Mouse (Mus musculus) Muller cell, postnatal 12 days (primary cell): ENCODE results near the gene 1700037C18Rik.

Experiments
- DNase-seq: peaks from one replicate; pipeline ENCODE4 v3.0.0-alpha.2; 2015; ENCODE audit errors: inconsistent ontology term

The 1700037C18Rik gene

DNA sequence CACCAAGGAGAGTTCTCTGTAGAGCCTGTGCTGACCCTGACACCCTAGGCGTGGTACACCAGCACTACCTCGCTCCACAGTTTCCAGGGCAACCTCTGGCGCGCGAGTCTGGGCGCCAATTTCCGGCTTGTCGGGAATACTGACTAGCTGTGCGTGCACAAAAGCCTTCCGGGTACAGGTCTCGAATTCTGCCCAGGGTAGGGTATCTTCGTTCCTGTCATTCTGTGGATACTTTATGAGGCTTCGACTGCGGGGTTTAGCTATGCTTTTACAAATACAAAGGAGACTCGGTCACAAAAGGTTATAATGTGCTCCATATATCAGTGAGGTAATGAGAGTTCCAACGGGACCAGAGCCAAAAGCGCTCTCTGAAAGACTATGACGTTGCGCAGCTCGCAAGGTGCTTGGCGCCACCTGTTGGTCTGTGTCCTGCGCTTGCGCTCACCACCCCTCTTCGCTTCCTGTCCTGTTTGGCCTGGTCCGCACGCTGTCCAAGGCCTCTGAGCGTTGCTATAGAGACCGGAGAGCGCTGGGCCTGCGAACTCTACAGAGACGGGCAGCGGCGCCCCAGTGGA lies at the start of gene 1700037C18Rik, which contains the start of gene Cluap1:
Gene 1700037C18Rik, minus strand, starts transcription at position 153 of the 575 bp plus-strand sequence.
Gene Cluap1, plus strand, starts transcription at position 265 of the 575 bp plus-strand sequence.
- peak; percentile 92 for DNase-seq

- DNase-seq = peak; percentile 81
Measured at GRCm38 (mm10) chr16:3956369-3956768, 47.9 kb upstream of the 1700037C18Rik start.

DNA sequence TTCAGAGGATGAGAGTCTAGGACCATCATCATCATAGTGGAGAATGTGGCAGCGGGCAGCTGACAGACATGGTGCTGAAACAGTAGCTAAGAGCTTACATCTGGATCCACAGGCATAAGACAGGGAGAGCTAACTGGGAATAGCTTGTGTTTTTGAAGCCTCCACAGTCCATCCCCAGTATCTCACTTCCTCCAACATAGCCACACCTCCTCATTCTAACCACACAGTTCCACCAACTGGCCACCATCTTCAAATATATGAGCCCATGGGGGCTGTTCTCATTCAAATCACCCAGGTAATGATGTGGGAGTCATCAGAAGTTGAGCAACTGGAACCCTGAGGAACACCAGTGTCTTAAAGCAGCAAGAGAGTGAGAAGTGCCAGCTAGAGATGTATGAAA lies 42.7 kb upstream of the 1700037C18Rik start:
- no peak for DNase-seq

- DNase-seq = no peak
Measured at GRCm38 (mm10) chr16:3934701-3935100, 26.2 kb upstream of the 1700037C18Rik start.

DNA sequence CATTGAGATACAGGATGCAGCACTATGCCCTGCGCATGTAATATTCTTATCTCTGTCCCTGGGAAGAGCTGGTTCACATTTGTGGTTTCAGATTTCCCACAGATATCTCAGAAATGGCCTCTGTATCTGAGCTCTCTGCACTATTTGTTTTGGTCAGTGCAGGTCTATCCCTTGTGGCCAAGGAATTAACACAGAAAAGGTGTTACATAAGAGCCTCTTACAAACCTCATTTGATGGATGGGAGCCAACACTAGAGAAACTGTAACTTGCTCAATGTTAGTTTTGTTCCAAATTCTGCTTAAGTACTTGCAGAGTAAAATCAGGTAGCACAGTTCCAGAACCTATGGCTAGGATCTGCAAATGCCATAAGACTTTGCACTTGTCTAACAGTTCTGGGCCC lies 25.6 kb upstream of the 1700037C18Rik start:
- no peak for DNase-seq

DNA sequence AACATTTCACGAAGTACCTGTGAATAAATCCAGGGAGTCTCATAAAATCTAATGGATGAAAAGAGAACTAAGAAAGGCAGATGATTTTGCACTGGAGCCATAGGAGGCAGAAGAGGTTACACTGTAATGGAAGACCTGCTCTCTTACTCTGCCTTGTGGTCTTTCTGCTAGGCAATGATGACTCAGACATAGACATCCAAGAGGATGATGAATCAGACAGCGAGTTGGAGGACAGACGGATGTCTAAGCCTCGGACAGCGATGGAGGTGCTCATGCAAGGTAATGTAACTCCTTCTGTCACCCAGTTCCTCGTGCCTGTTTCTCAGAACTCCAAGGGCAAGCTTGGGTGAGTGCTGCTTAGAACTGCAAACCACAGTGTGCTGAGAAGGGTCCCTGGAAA lies 25.0 kb upstream of the 1700037C18Rik start:
- DNase-seq = no peak

DNA sequence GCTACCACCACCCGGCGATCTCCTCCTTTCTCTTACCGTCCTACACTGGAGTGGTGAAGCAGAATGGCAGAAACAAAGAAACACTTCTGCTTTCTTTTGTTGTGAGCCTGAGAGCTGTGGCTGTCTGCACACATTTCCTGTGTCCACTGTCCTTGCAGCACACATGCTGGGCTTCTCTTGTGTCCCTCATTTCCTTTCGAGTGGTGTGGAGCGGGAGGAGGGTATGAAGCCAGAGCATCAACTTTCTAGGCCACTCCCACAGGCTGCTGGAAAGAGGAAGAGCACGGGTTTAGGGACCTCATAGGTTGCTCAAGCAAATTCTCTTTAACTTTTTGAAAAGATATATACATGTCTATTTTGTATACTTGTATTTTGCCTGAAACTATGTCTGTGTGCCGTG lies 20.7 kb upstream of the 1700037C18Rik start:
- no peak for DNase-seq

GRCm38 (mm10) chr16:3928582-3928981 lies 20.1 kb upstream of the 1700037C18Rik start:
- DNase-seq = no peak

- DNase-seq = no peak
Measured at GRCm38 (mm10) chr16:3923966-3924365, 15.5 kb upstream of the 1700037C18Rik start.

DNA sequence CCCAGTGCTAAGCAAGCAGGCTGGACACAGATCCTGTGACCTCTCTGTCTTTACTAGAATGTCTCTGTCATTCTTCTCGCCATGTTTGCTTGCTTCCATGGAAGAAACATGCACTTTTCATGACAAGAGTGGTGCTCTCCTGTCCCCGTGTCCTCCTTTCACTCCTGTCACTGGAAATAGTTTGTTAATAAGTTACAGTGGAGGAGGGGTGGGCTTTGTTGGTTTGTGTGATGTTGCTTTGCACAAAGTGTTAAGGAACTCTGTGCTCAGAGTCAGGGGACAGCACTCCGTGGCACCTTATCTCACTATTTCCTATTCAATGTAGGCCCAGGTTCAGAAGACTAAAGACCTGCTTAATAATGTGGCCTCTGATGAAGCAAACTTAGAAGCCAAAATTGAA lies 15.0 kb upstream of the 1700037C18Rik start:
- DNase-seq = no peak

DNA sequence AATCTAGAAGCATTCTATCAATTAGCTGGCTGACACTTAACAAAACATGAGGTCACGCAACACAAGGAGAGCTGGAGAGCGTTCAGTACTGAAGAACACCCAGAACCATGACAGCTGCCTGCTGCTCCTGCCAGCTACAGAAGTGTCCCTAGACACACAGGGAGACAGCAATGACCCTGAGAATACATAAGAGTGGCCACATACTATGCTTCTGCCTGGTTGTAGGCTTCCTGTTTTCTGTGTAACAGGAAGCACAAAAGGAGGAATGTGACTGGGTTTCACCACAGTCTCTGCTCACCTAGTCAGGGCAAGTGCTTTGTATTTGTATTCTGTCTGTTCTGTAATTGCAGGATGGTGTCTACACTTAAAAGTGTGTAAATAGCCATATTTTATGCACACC lies 12.3 kb upstream of the 1700037C18Rik start:
- DNase-seq = no peak

DNA sequence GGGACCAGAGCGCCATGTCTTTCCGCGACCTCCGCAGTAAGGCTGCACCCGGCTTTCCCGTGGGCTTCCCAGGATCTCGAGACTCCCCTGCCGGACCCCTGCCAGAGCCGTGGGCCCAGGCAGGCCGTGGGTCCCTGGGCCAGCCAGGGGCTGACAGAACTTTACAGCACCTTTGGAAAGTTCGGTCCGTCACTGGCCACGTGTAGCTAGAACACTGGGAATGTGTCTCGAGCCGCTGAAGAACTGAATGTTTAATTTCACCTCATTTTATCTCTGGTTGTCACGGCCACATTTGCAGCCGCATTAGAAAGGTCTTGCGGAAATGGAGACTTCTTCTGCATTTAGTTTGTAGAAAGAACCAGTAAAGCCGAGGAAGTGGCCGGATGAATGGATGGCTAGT lies 629 bp upstream of the 1700037C18Rik start:
- DNase-seq = no peak

DNA sequence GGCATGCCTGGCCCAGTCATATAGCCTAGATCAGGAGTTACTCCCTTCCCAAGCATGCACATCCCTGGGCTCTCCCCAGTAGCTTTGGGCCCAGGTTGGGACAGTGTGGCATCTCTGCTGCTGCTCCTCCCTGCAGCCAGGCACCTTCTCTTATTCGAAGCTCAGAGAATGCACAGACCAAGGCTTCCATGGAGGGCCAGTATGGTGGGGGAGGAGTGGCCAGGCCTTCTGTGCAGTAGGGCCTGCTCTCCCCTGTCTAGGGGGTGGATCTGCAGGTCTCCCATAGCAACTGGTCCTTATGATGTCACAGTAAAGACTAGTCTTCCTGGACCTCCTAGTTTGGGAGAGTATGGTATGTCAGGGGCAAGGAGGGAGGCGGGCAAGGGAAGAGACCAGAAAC lies 1.0 kb downstream of the 1700037C18Rik start:
- DNase-seq = no peak

DNA sequence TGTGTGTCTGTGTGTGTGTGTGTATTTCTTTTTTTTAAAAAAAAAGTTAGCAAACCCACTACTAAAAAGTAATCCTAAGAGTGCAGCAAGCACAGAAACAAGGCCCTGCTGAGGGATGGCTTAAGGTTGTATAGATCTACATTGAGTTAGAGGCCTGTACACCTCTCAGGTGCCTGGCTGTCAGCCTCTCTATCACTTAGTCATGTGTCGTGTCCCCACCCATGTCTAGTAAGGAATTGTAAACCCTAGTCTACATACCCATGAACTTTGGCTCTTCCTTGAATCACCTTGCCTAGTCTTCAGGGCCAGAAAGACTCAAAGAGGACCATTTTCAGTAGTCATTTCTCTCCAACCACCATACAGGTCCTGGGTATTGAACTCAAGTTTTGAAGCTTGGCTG lies 11.9 kb downstream of the 1700037C18Rik start:
- DNase-seq = no peak

GRCm38 (mm10) chr16:3896046-3896445 lies 12.4 kb downstream of the 1700037C18Rik start:
- no peak for DNase-seq

- no peak for DNase-seq
Measured at GRCm38 (mm10) chr16:3895173-3895792, 13.2 kb downstream of the 1700037C18Rik start.

DNA sequence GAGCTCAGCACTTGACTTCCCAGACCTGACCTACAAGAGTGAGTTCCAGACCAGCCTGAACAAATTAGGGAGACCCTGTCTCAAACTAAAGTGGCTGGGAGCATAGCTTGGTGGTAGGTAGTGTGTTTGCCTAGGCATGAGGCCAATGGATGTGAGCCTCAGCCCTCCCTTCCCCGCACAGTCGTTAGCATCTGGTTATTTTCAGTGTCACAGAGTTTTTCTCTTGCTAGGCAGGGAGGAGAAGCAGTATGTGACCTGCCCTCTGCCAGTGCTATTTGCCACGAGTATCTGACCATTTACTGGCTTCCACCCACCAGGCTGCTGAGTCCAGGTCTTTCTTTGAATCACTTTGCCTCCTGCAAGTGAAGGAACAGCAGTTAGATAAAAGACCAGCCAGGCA lies 14.8 kb downstream of the 1700037C18Rik start:
- DNase-seq = no peak

DNA sequence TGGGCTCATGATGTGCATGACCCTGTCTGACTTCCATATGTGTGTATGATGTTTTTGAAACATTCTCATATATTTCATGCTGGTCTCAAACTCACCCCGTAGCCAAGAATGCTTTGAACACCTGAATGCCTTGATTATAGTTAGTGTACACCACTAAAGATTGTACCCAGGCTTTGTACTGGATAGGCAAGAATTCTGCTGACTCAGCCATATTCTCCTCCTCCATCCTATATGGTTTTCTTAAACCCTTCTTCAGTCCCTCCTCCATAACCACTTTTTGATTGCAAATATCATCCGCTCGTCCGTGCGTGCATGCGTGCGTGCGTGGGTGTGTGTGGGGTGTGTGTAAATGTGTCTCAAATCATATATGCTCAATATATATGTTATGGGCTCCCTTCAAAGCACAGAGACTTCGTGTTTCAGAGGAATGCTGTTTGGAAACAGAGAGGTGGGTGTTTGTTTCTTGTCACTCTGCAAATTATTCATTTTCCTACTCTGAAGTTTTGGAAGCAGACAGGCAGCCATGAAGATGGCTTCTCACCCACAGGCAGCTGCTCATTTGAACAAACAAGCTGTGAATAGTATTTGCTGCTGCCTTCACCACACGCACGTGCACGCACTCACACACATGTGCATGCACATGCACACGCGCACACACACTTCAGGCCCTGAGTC lies 16.7 kb downstream of the 1700037C18Rik start:
- no peak for DNase-seq

- peak; percentile 22 for DNase-seq
Measured at GRCm38 (mm10) chr16:3885065-3885670, 23.3 kb downstream of the 1700037C18Rik start.

GRCm38 (mm10) chr16:3884201-3885064 lies 24.1 kb downstream of the 1700037C18Rik start, which contains the start of the genes Zfp597 and Gm20695:
TSS of gene Zfp597 (minus strand) at chr16:3884561.
TSS of gene Gm20695 (plus strand) at chr16:3884648.
- DNase-seq = peak; percentile 98

- no peak for DNase-seq
Measured at GRCm38 (mm10) chr16:3876346-3876745, 32.1 kb downstream of the 1700037C18Rik start.
